Mouse (Mus musculus) E14TG2a.4 (cell line): ENCODE results near the gene Sowahd.

Experiments
- CTCF ChIP-seq: conservative IDR thresholded peaks from 2 replicates; pipeline ENCODE4 v1.5.1; 2014; ENCODE audit warnings: low read length
- POU5F1 ChIP-seq: IDR thresholded peaks from 2 replicates; pipeline ENCODE4 v1.6.1; 2014; ENCODE audit warnings: low read length, borderline replicate concordance

GRCm38 (mm10) chrX:37074262-37074892 lies 25.7 kb downstream of the Sowahd start:
- TF ChIP-seq CTCF: peak; percentile 81
- no peak for TF ChIP-seq POU5F1
